In genomic region chr9:77753853-77754727, GRCm38 (mm10) we compare ENCODE assay signal across 8 mouse cellular contexts. TPM values are rescaled to one million over a fixed set of nuclear protein-coding genes. Genes with fewer than 3 reads are reported as not detected.
DNase-seq lines count a peak whose midpoint lies in the region; ATAC-seq and TF ChIP-seq lines count a peak whose summit lies in the region.

Gene Gclc (plus strand): TSS chr9:77754535.

- TF ChIP-seq POLR2A in cortical plate, adult 2 months (IDR thresholded peaks at IDR 0.05; ENCODE audit: extremely low read depth, insufficient read depth, low read length): peak; percentile 83

- peaks cover 6% of the 10 kb centered on the region; the same call in 1 of the 2 replicates for H3K4me1 ChIP-seq in cortical plate, adult 2 months (ENCODE audit: control insufficient read depth, insufficient read depth, low read length)
- no peaks in the 10 kb centered on the region for H3K4me1 ChIP-seq in hindbrain, postnatal 0 days (ENCODE audit: insufficient read depth, low read length)

- peak within 1 kb of the TSS; percentile 81 for H3K4me2 ChIP-seq in hindbrain, postnatal 0 days (ENCODE audit: low read depth, low read length)

- TF ChIP-seq CTCF in cortical plate, adult 2 months (IDR thresholded peaks at IDR 0.05; ENCODE audit: extremely low read depth, insufficient read depth, low read length): no peak
- no peak for TF ChIP-seq CTCF in hindbrain, postnatal 0 days (IDR thresholded peaks at IDR 0.05; ENCODE audit: low read depth)
- no peak for TF ChIP-seq CTCF in left cerebral cortex, adult 2 months (IDR thresholded peaks at IDR 0.05)

- no peaks in the 10 kb centered on the region for H3K9me3 ChIP-seq in hindbrain, postnatal 0 days (ENCODE audit: low read length)

- peaks cover 35% of the 10 kb centered on the region for H3K79me2 ChIP-seq in macrophage (ENCODE audit: inconsistent target)

- no peaks in the 10 kb centered on the region for H3K27me3 ChIP-seq in hindbrain, postnatal 0 days (ENCODE audit: insufficient read depth, low read length)

- H3K4me3 ChIP-seq in cortical plate, adult 2 months (ENCODE audit: insufficient read depth, low read length): peak within 1 kb of the TSS; percentile 86
- H3K4me3 ChIP-seq in hindbrain, postnatal 0 days (ENCODE audit: low read length): peak within 1 kb of the TSS; percentile 94
- H3K4me3 ChIP-seq in left cerebral cortex, adult 2 months: peak within 1 kb of the TSS; percentile 87
- H3K4me3 ChIP-seq in macrophage (ENCODE audit: inconsistent target): peak within 1 kb of the TSS; percentile 61

- intact Hi-C loops in left cerebral cortex, adult 2 months (cut with DNase I): loop anchor here (5.0 to 10.0 kb wide), 4 partner anchors 159 to 299 kb away; partner anchors contain the start of gene Elovl5

- 10% methylated on average over 53 of the region's 54 CpGs for WGBS in hindbrain, postnatal 0 days
- 8% methylated on average over 43 of the region's 54 CpGs for WGBS in macrophage (ENCODE audit: missing documents)

- peak within 1 kb of the TSS; percentile 77 for H3K9ac ChIP-seq in hindbrain, postnatal 0 days (replicated peaks; ENCODE audit: low read length)

- peak; percentile 48 for ATAC-seq in activated CD4-positive, CD25-positive, alpha-beta regulatory T cell, adult 4 months
- peak; percentile 89 for ATAC-seq in hindbrain, postnatal 0 days

- no peaks in the 10 kb centered on the region for H3K36me3 ChIP-seq in hindbrain, postnatal 0 days (ENCODE audit: insufficient read depth, low read length)
- no peaks in the 10 kb centered on the region for H3K36me3 ChIP-seq in macrophage (ENCODE audit: inconsistent target)

- peak; percentile 86 to 88 for DNase-seq in gastrocnemius, adult 8-10 months (ENCODE audit: low spot score in 2 of 2)
- peak; percentile 96 for DNase-seq in hindbrain, postnatal 0 days (ENCODE audit: low spot score)
- peak; percentile 90 to 91 for DNase-seq in left cerebral cortex, adult 2 months (ENCODE audit: extremely low spot score in 1 of 2, low spot score in 2 of 2)
- peak; percentile 85 for DNase-seq in retina, postnatal 7 days (ENCODE audit: low read depth, low spot score)
- DNase-seq in urinary bladder, adult 18-20 months (ENCODE audit: low spot score in 2 of 2): peak; percentile 87 to 90

- peak within 1 kb of the TSS; percentile 48 for H3K27ac ChIP-seq in cortical plate, adult 2 months (ENCODE audit: insufficient read depth, low read length)
- peak within 1 kb of the TSS; percentile 83 for H3K27ac ChIP-seq in hindbrain, postnatal 0 days
- peak within 1 kb of the TSS; percentile 68 for H3K27ac ChIP-seq in left cerebral cortex, adult 2 months
- no peak within 1 kb of the TSS for H3K27ac ChIP-seq in macrophage

RNA-seq across cellular contexts. Expression of gene Gclc, which starts in this region (rescaled TPM):
- 1 to 10 TPM; 8.5 to 9.1 TPM for polyA plus RNA-seq in activated CD4-positive, CD25-positive, alpha-beta regulatory T cell, adult 4 months (2017; shearing (Covaris generic))
- 37.1 and 39.4 TPM in 2 replicates for polyA plus RNA-seq in cortical plate, adult 2 months (2012; rRNA removed)
- 1 to 10 TPM; 7.2 to 9.6 (median 9.4) TPM for total RNA-seq in gastrocnemius, adult 8-10 months (2022)
- 21.7 and 24.9 TPM in 2 replicates for total RNA-seq in hindbrain, postnatal 0 days (2014; rRNA removed)
- 16.3 and 16.9 TPM in 2 replicates for polyA plus RNA-seq in hindbrain, postnatal 0 days (2015; fragmentation: Nextera tagmentation; extraction: Ambion mirVana)
- total RNA-seq in left cerebral cortex, adult 2 months (2021): 10 to 100 TPM; 44.0 to 45.6 TPM
- 10 to 100 TPM in 18 of 26 experiments, 1 to 10 TPM in 8; 4.4 to 22.1 (median 12.3) TPM for total RNA-seq in macrophage (2018; cell fraction: chromatin; rRNA removed)
- total RNA-seq in macrophage (2018; cell fraction: cytosol; rRNA removed): 10 to 100 TPM in 18 of 26 experiments, 1 to 10 TPM in 8; 6.2 to 17.0 (median 11.3) TPM
- total RNA-seq in macrophage (2018; cell fraction: nucleus; rRNA removed): 10 to 100 TPM in 12 of 26 experiments, 1 to 10 TPM in 14; 5.1 to 44.1 (median 9.7) TPM
- 10.9 to 28.5 TPM (median 22.3 TPM) in 3 replicates for polyA plus RNA-seq in macrophage (2018)
